Mouse (Mus musculus) midbrain, embryonic 15.5 days (tissue): Measurements from ENCODE around the gene Bivm. TPM values are rescaled to one million over a fixed set of nuclear protein-coding genes. Genes with fewer than 3 reads are reported as not detected.

Experiments used
- polyA plus RNA-seq: library from polyadenylated mRNA; unstranded; fragments of >200 nt; fragmentation: Nextera tagmentation; extraction: Ambion mirVana; gene quantifications from 2 replicates; pipeline ENCODE4 v1.2.1, GENCODE M21; 2015

Gene Bivm
- polyA plus RNA-seq, 1 experiment from 2014 or later = 30.9 TPM

Other genes with a start within 250 kb of the Bivm start
- 58.3 and 59.6 TPM in 2 replicates for gene Tpp2, start 185.3 kb upstream of the Bivm start, polyA plus RNA-seq
- 1.9 and 2.4 TPM in 2 replicates for gene Mettl21c, start 98.9 kb upstream of the Bivm start, polyA plus RNA-seq
- 0.04 and 0.12 TPM in 2 replicates for gene Gm8251, start 57.0 kb upstream of the Bivm start, polyA plus RNA-seq
- 37.3 and 40.5 TPM in 2 replicates for gene Tex30, start 16.5 kb upstream of the Bivm start, polyA plus RNA-seq
- 26.2 and 27.0 TPM in 2 replicates for gene Kdelc1, start 149 bp upstream of the Bivm start, polyA plus RNA-seq
- gene Ercc5, start 28.8 kb downstream of the Bivm start, polyA plus RNA-seq = 32.1 and 32.8 TPM in 2 replicates
- gene Mettl21e, start 100.0 kb downstream of the Bivm start, polyA plus RNA-seq = not detected in 2 replicates